Mouse (Mus musculus) brain, embryonic 14.5 days (tissue): ENCODE data around the gene Rps6kl1.

ENCODE experiments used
- CTCF ChIP-seq: fragments of 200-500 bp; IDR thresholded peaks from 2 replicates; pipeline ENCODE4 v1.5.1; 2012; ENCODE audit warnings: inconsistent platforms, mild to moderate bottlenecking, moderate library complexity, borderline replicate concordance; ENCODE audit not compliant: insufficient read depth, insufficient read length; ENCODE audit errors: extremely low read depth
- POLR2A ChIP-seq: fragments of 200-500 bp; IDR thresholded peaks from 2 replicates; pipeline ENCODE4 v1.6.1; 2012; ENCODE audit warnings: mild to moderate bottlenecking, inconsistent platforms, borderline replicate concordance; ENCODE audit not compliant: poor library complexity, insufficient read depth, insufficient read length, severe bottlenecking; ENCODE audit errors: extremely low read depth

DNA sequence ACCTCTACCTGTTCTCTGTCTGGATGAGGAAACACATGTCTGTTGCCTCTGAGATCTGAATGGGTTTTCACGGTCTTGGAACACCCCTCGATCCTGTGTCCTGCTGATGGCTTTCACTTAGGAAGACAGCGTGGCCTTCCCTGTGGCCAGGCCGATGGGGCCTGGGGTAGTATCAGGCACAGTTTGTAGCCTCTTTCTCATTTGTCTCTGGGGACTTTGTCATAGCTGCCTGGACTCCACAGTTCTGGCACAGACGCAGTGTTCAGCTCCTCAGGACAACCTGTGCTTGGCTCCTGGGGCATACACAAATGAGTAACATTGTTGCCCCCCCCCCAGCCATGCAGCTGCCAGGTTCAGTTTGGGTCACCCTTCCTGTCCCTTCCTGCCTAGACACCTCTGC, 44.0 kb upstream of the Rps6kl1 start:
- TF ChIP-seq CTCF (no peak), POLR2A (no peak)
